Mouse (Mus musculus) thymus, postnatal 10 days (tissue): Measurements from ENCODE around the gene Tor1aip2.
A peak's percentile ranks its signal among the peaks of the same experiment; 100 is the strongest.

Source experiments
- DNase-seq, 2 experiments: peaks; one replicate each; pipeline ENCODE4 v3.0.0; 2021; ENCODE audit warnings: low spot score in 2 of 2

Gene Tor1aip2

DNA sequence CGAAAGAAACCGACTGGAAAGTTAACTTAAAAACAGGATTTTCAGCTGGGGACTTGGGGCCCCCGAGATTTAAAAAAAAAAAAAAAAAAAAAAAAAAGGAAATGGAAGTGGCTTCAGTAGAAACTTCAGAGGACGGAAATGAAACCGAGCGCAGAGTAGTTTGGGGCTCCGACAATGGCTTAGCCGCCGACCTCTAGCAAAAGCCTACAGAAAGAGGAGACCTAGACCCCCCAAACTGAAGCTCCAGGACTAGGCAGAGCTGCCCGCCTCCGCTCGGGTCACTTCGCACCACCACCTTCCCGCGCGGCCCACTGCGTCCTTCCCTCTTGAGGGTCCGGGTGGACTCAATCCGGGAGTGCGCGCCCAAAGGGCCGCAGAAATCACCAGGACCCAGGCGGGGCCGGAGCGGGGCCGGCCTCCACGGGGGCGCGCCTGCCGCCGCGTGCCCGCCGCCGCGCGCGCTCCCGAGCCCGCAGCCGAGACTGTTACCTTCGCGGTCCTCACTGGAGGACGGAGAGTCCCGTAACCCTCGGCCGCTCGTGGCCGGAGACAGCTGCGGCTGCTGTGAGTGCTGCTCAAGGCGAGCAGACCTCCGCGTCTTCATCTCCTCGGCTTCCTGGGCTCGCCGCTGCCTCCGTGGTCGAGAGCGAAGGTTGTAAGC, at the start of gene Tor1aip2:
Gene Tor1aip2, plus strand, starts transcription at position 135 of the 661 bp plus-strand sequence.
- peak; percentile 63 to 68 for DNase-seq

DNA sequence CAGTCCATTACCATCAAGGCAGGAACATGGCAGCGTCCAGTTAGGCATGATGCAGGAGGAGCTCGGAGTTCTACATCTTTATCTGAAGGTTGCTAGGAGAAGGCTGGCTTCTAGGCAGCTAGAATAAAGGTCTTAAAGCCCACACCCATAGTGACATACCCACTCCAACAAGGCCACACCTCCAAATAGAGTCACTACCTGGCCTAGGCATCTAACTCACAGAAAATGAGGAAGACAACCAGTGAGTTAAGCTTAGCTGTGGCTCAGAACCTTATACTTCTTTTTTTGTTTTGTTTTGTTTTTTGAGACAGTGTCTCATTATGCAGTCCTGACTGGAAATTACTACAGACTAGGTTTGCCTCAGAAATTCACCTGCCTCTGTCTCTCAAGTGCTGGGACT, 47.6 kb upstream of the Tor1aip2 start:
- no peak for DNase-seq

DNA sequence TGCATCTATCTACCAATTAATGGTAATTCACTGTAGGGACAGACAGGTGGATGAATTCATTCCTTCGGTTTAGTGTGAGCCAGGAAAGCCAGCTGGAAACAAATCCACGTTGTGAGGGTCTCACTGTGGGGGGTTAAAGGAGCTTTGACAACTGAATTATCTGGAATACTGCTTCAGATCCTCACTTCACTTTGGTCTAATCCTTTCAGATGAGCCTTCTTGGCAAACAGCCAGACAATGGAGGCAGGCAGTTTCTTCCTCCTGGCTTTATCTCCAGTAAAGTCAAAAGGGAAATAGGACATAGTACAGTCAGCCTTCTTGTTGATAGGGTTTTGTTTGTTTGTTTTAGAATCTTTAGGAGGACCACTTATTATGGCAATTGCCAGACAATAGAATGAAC, 45.8 kb upstream of the Tor1aip2 start:
- DNase-seq: no peak

DNA sequence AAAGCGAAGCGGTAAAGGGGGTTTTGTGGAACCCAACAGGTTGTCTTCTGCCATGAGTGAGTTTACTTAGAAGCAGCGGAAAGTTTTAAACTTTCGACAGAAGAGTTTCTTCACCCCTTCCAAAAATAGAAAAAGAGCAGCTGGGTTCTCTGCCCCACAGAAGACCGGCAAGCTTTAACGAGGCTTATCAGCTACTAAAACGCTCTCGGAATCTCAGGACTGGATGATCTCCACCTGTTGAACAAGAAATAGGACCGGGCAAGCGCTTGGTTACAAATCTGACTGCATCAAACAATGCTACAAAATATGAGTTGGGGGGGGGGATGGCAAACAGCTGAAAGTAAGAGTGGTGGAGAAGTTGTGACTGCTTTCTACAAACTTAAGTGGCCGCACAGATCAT, 44.8 kb upstream of the Tor1aip2 start:
- no peak for DNase-seq

DNA sequence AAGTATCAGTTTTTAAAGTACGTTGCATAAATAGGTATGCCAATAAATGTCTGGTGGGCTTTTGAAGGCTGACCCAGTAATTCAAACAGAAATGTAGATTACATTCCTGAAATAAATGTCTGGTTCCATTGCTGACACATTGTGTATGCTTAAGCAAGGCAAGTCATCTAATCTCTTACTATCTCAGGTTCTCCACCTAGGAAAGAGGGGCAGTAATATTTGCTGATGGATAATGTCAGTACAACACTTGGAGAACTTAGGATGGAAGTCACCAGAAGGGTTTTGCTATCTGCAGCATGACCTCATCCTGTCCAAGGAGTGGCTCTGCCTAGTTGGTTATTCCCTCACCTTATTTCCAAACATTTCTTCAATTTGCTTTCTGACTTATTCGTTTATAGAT, 40.7 kb upstream of the Tor1aip2 start:
- DNase-seq: no peak

DNA sequence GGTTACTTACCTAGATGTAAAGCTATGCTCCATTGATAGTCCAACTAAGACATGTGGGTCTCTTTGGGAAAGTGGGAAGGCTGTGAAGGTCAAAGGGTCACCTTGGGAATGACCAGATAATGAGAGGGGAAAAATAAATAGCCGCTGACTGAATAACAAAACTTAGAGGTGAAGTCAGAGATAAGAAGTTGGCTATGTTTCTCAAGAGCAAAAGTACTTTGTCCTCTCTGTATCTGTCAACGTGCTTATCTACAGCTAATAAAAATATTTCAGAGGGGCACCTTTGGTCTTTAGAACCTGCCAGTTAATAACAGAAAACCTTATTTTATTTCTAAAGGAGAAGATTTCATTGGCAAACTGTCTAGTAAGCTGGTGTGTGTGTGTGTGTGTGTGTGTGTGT, 39.6 kb upstream of the Tor1aip2 start:
- no peak for DNase-seq

DNA sequence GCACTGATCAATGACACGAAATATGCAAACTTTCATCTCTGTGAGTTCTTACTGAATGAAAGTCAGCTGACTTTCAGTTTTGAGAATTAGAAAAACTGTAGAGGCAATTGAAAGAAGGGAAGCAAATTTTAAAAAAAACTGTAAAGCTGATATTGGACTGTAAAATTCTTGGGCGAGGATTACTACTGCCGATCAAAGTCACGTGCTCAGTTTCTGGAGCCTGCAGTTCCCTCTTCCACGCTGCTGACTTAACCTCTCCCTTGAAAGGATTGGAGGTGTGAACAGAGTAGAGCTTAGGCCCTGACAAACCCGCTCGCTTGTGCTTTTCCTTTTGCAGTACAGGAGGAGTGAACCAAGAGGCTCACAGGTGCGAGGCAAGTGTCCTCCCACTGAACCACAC, 32.8 kb upstream of the Tor1aip2 start:
- no peak for DNase-seq

DNA sequence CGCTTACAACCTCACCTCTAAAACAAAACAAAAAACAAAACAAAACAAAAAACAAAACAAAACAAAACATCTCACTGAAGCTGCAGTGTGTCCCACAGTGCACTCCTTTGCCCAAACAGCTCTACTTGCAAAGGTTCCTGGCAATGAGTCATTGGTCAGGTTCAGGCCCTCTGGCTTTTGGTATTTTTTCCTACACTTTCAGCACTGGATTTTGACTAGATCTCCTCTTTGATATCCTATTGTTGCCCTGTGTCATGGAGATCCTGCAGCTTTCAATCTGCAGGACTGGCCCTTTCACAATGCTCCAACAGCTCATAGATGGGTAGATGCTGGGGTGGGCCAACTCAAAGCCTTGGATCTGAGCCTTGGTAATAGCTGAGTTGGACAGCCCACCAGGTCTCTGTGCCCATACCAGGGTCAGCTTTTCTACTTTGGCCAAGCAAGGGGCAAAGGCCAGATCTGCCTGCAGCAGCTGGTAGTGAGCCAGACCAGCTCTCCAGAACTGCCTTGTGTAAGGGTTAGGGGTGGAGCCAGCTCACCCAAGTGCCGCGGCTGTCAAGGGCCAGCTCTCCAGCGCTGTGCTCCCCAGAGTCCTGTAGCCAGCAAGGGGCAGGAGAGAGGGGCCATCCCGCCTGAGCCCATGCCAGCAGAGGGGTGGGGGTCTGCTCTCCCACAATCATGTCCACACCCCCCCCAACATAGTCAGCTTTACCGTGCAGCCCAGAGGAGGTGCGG, 31.8 kb upstream of the Tor1aip2 start:
- DNase-seq: no peak

DNA sequence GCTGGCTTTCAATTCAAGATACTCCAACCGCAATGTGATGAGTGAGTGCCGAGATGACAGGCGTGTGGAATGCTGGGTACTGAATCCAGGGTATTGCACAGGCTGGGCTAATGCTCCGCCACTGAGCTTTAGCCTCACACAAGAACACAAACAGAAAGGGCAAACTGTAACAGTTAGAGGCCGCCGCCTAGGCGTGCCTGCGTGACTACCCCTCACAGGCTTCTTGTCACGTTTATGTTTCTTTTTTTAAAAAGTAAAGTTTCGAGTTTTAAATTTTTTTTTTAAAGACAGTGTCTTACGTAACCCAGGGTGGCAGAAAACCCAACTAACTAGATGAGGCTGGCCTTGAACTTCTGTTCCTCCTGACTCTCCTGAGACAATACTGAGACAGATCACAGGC, 29.3 kb upstream of the Tor1aip2 start:
- no peak for DNase-seq

DNA sequence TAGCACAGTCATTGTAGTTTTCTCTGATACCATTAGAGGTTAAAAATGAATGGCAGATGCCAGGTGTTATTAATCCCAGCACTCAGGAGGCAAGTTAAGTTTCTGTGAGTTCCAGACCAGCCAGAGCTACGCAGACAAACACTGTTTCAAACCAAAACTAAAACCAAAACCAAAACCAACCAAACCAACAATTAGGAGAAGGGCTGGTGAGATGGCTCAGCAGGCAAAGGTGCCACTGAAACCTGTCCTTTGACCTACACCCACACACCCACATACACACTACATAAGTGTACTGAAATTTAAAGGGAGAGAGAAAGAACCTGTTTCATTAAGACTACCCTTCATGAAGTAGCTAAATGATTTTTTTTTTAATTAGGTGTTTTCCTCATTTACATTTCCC, 26.2 kb upstream of the Tor1aip2 start:
- no peak for DNase-seq

DNA sequence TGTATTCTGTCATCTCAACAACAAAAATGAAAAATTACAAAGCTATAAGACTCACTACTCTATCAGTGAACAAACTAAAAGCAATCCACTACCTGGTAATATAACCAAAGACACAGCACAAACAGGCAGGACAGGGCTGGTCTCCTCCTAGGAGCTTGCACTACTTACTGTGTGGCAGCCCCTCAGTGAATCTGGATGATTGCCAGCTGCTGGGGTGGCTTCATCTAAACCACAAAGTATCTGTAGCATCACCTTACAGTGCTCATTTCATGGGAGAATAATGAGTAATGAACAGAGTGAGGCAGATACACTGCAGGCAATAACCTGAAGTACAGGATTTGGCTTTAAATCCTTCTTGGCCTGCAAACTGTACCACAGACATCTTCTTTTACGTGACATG, 15.4 kb upstream of the Tor1aip2 start:
- DNase-seq: no peak

DNA sequence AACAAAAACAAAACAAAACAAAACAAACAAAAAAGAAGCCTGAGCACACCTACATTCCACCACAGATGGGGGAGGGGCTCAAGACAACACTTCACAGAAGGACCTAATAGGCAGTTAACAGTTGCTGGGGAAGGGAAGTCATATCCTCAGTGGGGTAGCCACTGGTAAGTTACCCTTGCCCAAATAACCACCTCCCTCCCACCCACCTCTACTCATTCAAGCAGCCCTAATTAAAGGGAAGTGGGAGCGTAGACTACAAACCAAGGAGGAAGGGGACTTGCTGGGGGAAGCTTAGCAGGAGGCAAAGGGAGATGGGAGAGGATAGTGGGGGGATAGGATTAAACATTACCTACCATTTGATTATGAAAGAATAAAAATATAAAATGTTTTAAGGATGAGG, 14.8 kb upstream of the Tor1aip2 start:
- no peak for DNase-seq

DNA sequence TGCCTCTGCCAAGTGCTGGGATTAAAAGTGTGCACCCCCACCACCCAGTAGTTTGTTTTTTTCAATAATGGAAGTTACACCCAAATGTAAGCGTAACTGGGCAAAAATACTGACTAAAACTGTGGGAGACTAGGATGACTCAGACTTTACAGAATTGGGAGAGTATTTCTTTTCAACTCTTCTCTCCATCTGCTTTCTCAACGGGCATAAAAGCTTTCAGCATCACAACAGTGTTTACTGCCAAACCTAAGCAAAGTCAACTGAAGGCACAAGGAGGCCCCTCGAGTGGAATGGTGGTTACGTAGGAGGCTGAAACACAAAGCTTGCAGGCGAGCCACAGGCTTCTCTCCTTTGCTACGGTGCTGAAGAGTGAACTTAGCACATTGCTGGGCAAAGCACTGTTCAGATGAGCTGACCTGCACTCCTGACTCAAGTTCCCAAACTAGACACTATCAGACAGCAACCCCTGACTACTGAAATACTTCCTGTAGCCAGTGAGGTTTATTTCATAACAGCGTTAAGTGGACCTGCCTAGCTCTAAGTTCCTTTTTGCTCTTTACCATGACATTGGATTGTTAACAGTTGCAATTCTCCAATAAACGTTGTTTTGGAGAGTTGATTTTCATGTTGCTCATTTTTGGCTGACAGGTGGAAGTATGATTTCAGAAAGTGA, 10.2 kb upstream of the Tor1aip2 start:
- DNase-seq: no peak

DNA sequence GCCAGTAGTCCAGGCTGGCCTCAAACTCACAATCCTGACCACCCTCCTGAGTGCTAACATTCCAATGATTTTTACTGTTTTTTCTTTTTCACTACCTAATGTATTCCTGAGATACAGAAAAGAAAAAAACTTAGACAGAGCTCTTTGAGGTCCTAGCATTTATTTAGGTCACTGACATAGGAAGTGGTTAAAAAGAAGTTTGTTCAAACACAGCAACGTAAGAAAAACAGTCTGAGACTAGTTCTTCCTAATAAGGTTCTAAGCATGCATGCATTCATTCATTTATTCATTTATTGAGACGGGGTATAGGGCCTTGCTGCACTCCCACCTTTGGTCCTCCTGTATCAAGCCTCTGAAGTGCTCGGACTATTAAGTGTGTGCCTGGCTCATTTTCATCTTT, 7.4 kb upstream of the Tor1aip2 start:
- DNase-seq: no peak

DNA sequence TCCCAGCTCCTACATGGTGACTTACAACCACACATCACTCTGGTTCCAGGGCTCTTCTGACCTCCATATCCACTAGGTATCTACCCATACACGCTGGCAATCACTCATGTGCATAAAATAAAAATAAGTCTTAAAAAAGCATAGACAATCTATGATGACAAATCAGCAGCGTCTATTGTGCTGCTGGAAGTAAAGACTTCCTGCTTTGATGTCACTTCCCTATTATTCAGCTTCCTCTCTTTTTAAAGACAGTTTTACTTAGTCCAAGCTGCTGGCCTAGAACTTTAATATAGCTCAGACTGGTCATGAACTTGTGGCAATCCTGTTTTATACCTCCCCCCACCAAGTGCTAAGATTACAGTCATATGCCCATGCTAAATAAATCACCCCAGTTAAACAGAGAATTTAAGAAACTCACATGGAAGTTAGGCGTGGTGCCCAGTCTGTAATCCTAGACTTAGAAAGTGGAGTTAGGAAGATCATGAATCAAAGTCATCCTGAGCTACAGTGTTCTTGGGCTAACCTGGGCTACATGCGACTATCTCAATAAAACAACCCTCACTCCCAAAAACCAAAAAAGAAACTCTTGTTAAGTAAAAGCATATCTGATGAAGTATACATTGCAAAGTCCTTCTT, 6.7 kb upstream of the Tor1aip2 start:
- DNase-seq: no peak

DNA sequence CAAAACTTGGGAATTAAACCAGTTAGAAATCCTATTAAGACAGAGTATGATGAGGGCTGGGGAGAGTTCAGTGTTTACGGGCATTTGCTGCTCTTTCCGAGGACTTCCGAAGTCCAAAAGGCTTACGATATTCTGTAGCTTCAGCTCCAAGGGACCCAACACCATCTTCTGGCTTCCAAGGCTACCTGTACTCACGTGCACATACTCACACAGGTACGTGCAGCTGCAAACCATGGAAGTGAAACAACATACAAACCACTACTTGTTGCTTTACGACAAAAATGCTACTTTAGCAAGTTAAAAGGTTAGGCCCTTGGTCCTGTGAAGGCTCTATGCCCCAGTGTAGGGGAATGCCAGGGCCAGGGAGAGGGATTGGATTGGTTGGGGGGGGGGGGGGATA, 1.3 kb upstream of the Tor1aip2 start:
- DNase-seq: no peak

DNA sequence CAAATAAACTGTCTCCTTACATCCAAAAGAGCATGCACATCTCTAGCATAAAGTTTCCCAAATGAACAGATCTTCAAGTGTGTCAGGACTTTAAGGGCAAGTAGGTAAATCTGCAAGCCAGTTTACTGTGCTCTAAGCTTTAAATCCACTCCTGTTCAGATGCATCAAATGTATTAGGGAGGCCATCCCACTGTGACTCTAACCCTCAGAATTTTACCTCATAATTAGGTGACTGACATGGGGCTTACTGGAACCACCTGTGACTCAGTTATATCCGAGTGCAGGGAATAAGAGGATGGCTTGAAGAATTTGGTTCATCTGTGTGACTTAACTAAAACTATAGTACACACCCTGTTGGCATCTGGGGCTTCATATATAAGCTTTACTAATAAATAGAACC, 542 bp upstream of the Tor1aip2 start:
- no peak for DNase-seq

DNA sequence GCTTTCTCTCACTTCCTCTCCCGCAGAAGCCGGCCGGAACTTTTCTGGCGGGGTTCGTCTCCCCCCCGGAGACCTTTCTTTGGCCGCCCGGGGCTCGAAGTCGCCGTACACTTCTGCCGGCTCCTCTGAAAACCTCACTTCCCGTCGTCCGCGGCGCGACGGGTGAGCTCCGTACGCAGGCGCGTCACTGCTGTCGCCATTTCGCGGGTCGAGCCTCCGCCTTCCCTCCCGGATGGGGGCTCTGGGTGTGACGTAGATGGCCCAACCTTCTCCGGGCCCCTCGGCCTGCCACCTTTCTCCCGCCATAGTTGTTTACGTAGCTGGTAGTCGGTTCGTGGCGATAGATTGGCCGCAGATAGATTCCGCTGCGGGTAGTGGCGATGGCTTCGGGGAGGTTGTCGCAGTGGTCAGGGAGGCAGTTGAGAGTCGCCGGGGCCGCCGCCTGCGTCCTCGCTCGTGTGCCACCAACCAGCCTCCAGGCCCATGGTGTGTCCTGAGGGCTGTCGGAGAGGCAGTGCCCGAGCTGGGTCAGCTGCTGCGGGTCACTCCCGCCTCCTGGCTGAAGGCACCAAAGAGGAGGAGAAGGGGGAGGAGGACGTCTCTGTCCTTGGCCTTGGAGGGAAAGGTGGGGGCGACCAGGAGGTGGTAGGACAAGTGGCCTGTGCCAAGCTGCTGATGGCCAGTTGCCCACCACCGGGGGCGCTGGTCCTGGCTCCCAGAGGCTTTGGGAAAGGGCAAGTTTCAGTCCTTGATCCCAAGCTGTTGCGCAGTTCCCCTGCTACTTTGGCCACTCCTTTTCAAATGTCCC, 931 bp downstream of the Tor1aip2 start, which contains the start of gene Tor1aip1:
Gene Tor1aip1, minus strand, starts transcription at position 551 of the 808 bp plus-strand sequence.
- DNase-seq: peak; percentile 96 to 99

DNA sequence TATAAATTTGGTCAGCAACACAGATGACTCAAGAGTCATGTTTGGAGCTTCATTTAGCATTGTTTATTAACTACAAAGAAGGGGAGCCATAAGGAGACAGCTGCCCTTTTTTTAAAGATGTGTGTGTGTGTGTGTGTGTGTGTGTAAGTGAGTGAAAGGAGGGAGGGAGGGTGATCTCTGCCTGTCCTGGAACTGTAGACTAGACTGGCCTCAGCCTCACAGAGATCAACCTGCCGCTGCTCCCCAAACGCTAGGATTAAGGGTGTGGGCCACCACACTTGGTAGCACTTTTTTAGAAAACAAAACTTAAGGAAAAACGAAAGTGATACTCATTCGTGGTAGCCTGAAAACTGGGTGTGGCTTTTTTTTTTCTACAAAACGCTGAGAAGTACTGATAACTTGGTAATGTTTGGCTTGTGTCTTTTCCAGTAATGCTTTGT, 2.0 kb downstream of the Tor1aip2 start:
- DNase-seq: peak; percentile 17 to 28

DNA sequence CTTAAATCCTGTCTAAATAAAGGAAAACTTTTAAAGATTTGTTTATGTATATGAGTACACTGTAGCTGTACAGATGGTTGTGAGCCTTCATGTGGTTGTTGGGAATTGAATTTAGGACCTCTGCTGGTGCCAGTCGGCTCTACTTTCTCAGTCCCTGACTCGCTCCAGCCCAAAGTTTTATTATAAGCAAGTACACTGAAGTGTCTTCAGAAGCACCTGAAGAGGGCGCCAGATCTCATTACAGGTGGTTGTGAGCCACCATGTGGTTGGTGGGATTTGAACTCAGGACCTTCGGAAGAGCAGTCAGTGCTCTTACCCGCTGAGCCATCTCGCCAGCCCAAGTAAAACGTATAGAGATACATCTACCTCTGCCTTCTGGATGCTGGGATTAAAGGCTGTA, 4.8 kb downstream of the Tor1aip2 start:
- peak in 1 of 2 experiments; percentile 34 for DNase-seq

DNA sequence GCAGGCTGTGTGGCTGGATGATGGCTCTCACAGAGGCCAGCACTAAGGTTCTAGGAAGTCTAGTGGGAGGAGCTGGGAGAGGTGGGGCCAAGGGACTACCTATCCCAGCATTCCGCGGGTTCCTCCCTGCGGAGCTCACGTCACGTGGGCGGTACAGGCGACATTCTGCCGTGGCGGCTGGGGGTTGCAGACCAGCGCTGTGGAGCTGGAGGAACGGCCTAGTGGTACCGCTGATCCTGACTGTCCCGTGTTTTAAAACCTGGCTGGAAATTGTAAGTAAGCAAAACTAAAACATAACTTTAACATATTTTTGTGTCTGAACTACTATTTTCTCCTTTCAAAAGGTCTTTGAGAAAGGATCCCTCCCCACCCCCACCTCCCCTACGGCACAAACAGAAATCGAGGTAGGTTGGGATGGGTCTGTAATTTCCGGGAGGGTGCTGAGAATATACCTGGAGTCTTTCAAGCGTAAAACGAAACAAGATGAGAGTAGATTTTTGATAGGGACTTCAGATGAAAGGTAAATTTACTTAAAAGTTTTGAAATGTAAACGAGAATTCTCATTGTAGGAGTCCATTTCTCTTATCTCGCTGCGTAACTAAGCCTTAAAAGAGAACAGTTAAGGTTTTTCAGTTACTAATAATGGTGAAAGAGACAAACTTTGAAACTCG, 5.7 kb downstream of the Tor1aip2 start:
- peak; percentile 86 to 87 for DNase-seq
